Mouse (Mus musculus) bone marrow, adult 2 months (tissue): Measurements from ENCODE around the gene Fcf1. TPM values are rescaled to one million over a fixed set of nuclear protein-coding genes. Genes with fewer than 3 reads are reported as not detected.

Experiments
- H3K27ac ChIP-seq: fragments of 200-500 bp; 2 replicates; pipeline ENCODE4 v1.5.1; 2012; ENCODE audit warnings: low read depth, mild to moderate bottlenecking, control low read depth, inconsistent platforms, low read length; ENCODE audit not compliant: control insufficient read depth, poor library complexity, insufficient read depth
- H3K4me1 ChIP-seq: fragments of 200-500 bp; 2 replicates; pipeline ENCODE4 v1.6.1; 2011; ENCODE audit warnings: low read length; ENCODE audit not compliant: control insufficient read depth, insufficient read depth
- H3K4me3 ChIP-seq: fragments of 200-500 bp; replicated peaks from 2 replicates; pipeline ENCODE3; 2011; ENCODE audit warnings: mild to moderate bottlenecking, low read depth, low read length, control low read depth; ENCODE audit not compliant: control insufficient read depth
- CTCF ChIP-seq: fragments of 200-500 bp; IDR thresholded peaks from 2 replicates; pipeline ENCODE4 v1.5.1; 2011; ENCODE audit warnings: low read length, control low read depth; ENCODE audit not compliant: control insufficient read depth, insufficient read depth
- POLR2A ChIP-seq: fragments of 200-500 bp; IDR thresholded peaks from 2 replicates; pipeline ENCODE4 v1.6.1; 2011; ENCODE audit warnings: low read depth, mild to moderate bottlenecking, control low read depth, low read length, borderline replicate concordance; ENCODE audit not compliant: control insufficient read depth
- WGBS: fragments of 180-500 bp; shearing (Covaris S2); methylation state at CpG from one replicate; pipeline ENCODE4 v1.1.7; 2018; 5-methylcytosine and 5-hydroxymethylcytosine counted together
- polyA plus RNA-seq: library from polyadenylated mRNA; stranded (reverse); fragments of >200 nt; gene quantifications from 2 replicates; pipeline ENCODE4 v1.2.4, GENCODE M21; 2011; ENCODE audit warnings: low replicate concordance; ENCODE audit not compliant: missing spikeins, insufficient read depth, insufficient read length

Fcf1 gene
- polyA plus RNA-seq, 1 experiment, result 122 TPM

DNA sequence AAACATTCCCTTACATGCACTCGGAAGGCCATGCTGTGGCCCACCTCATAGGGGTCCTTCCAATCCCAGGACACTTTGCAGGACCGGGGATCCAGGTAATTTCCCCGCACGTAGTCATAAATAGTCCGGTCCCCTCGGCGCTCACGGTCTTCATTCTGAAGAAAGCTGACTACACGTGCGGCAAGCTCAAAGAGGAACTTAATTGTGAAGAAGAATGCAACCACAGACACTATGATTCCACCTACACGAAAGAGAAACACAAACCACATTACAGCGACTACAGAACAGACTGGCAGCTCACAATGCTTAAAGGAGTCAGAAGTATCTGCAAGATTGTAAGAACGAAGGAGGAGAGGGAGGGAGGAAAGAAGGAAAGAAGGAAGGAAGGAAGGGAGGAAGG lies 29.0 kb upstream of the Fcf1 start:
- Histone ChIP-seq H3K4me3 (no peak overlapping the region), H3K4me1 (no peaks in the 10 kb centered on the region), H3K27ac (no peak overlapping the region)
- 69% methylated on average over 13 of the region's 13 CpGs for WGBS
- TF ChIP-seq CTCF (no peak), POLR2A (no peak)

DNA sequence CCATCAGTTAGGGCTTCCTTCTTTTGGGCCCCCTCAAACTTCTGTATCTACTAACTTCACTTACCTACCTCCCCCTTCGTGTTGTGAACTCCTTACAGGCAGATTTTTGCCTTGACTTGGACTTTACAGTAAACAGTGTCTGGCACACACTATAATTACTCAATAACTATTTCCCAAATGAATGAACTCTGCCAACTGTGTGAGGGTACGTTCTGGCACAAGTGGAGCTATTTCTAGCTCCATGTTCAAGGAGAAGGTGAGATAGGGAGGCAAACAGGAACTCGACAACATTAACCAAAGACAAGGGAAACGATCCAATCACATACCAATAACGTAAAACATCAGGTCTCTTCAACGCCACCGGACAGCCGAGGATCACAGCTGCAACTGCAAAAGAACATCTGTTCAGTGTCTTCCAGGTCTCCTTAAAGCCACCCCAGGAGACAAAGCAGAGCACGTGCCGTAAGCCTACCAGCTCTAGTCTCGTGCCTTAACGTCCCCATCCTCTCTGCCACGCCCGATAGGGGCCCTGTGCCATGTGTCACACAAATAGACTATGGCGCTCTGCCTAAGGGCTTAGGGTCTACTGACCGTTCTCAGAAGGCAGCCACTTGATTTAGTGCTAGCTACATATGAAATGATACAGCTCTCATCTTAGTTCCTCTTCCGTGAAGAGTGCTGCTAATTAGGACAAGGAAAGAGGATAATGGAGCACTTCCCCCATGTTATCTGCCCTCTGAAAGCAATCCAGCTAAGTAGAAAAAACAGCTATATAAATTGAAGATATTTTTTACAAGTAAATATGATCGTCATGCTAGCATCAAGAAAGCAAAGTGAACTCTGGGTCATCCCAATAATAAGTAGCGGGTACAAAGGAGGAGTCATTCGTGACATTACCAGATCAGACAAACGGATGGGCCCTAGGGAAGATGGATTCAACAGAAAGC lies 27.4 kb upstream of the Fcf1 start:
- Histone ChIP-seq H3K4me1 (no peaks in the 10 kb centered on the region), H3K4me3 (no peak overlapping the region), H3K27ac (no peak overlapping the region)
- WGBS, result 79% methylated on average over 21 of the region's 21 CpGs
- no peak for TF ChIP-seq CTCF
- TF ChIP-seq POLR2A, result no peak

DNA sequence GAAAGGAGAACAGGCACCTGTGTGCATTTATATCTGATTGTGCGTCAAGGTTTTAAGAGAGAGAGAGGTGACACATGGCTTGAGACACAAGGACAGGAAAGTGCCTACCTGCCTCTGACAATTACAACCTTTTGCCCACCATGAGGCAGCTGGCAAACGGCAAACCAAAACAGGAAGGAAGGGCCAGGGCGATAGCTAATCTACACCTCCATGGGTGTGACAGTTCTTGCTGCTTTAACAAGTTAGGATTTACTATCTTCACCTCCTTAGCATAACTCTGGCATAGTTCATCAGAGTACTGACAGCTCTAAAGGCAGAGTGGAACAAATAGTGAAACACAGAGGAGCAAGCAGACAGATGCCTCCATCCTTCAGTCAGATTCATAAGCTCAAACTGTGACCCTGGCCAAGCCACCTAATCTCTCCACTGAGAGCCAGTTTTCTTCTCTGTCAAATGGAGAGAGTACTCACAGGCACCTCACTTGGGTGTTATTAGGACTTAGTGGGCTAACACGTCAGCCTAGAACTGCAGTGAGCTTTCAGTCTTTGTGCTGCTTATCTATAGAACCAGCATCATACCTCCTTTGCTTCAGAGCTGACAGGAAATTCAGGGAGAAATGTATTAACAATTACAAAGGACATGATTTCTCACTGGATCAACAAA lies 26.4 kb upstream of the Fcf1 start:
- H3K27ac ChIP-seq, result no peak overlapping the region
- TF ChIP-seq CTCF (no peak), POLR2A (no peak)
- H3K4me3 ChIP-seq, result no peak overlapping the region
- 47% methylated on average over 4 of the region's 4 CpGs for WGBS
- H3K4me1 ChIP-seq, result no peaks in the 10 kb centered on the region

GRCm38 (mm10) chr12:84944813-84945553 lies 25.7 kb upstream of the Fcf1 start:
- H3K27ac ChIP-seq, result no peak overlapping the region
- no peaks in the 10 kb centered on the region for H3K4me1 ChIP-seq
- 78% methylated on average over 9 of the region's 9 CpGs for WGBS
- H3K4me3 ChIP-seq, result no peak overlapping the region
- no peak for TF ChIP-seq POLR2A
- TF ChIP-seq CTCF, result no peak

DNA sequence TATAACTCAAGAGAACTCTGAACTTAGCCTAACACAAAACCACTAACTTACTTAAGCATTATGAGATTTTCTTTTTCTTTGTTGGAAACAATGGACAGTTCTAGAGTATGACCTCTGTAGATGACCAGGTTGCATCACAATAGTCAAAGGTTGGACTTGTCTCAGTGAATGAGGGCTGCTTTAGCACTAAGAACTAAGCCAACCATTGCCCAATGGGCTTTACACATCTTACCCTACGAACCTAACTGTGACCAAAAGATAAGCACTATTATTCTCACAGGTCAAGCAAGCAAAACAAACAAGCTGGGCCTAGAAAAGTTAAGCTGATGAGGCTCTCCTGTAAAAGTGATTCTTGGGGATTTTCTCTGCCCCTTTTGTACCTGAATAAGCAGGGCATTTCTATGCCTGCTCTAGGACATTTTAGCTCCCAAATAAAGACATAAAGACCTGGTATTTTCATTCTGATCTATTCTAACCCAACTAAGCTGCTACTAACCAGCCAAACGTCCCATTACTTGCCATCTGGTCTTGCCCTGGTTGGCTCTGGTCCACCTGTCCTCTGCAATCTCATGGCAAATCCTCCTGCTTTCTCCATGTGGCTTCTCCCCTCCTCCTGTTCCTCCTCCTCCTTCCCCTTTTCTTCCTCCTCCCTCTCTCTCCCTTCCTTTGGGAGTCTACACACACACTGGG lies 22.7 kb upstream of the Fcf1 start:
- 66% methylated on average over 2 of the region's 2 CpGs for WGBS
- H3K27ac ChIP-seq, result no peak overlapping the region
- no peak for TF ChIP-seq CTCF
- TF ChIP-seq POLR2A, result no peak
- no peak overlapping the region for H3K4me3 ChIP-seq
- H3K4me1 ChIP-seq, result no peaks in the 10 kb centered on the region

DNA sequence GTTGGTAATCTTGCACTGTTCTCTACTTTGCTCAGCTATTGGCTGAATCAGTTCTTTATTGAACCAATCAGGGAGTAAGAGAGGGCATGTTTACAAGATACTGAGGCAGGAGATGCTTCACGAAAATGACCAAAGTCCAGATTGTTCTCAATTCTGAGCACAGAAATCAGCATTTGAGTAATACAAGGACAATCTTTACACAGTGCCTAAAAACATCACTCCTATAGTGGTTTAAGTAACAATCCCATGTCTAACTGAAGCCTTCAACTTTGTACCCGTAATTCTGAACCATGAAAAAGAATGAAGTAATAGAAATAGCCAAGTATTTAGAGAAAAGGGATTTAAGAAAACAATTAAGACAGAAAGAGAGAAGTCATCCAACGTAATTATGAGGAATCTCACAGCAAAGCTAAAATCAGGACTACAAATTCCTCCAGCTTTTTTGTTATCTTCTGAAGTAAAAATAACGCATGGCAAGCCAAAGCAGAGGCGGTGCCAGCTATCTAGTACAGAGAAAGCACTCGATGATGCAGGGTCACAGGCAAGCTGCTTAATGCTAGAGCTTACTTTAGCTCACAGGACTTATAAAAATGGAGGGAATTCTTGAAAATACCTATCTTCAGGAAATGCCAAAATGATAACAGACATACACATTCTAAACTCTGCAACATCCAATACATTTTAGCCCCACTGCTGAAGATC lies 22.0 kb upstream of the Fcf1 start:
- H3K27ac ChIP-seq, result no peak overlapping the region
- H3K4me1 ChIP-seq, result no peaks in the 10 kb centered on the region
- WGBS, result 88% methylated on average over 6 of the region's 6 CpGs
- TF ChIP-seq CTCF (no peak), POLR2A (no peak)
- H3K4me3 ChIP-seq, result no peak overlapping the region

- no peaks in the 10 kb centered on the region for H3K4me1 ChIP-seq
- 92% methylated on average over 6 of the region's 6 CpGs for WGBS
- no peak overlapping the region for H3K27ac ChIP-seq
- no peak for TF ChIP-seq CTCF
- no peak for TF ChIP-seq POLR2A
- H3K4me3 ChIP-seq, result no peak overlapping the region
Measured at GRCm38 (mm10) chr12:84950763-84951162, 19.9 kb upstream of the Fcf1 start.

DNA sequence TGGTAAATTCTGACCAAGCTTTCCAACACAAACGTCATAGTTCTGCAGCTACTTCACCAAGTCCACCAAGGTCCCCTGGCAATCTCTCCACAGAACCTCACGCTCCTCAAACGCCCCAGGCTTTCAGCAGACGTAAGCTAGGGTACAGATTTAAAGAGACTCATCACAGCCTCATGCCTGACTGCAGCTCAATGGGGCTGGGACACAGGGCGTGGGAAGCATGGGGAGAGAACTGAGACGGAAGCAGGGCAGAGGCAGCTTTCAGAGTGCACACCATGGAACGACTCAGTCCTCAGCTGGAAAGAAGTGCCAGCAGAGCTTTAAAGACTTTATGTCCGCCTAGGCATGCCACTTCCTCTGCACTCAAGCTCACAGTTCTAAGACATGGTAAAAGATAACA lies 19.2 kb upstream of the Fcf1 start:
- TF ChIP-seq CTCF, result no peak
- no peak for TF ChIP-seq POLR2A
- 82% methylated on average over 8 of the region's 8 CpGs for WGBS

More for the DNA sequence above, 19.2 kb upstream of the Fcf1 start:
- Histone ChIP-seq H3K27ac (no peak overlapping the region), H3K4me3 (no peak overlapping the region), H3K4me1 (no peaks in the 10 kb centered on the region)
